Mouse (Mus musculus) MN1 (cell line): ENCODE results near the gene Krt6a.
"Not testable (repeated sequence)": the region's sequence is repeated elsewhere in the genome, so short reads cannot be mapped to it uniquely, and the experiment has no call there.

Experiments used
- DNase-seq: peaks from one replicate; pipeline ENCODE4 v3.0.0-alpha.2; 2016; ENCODE audit warnings: low spot score

Gene Krt6a

DNA sequence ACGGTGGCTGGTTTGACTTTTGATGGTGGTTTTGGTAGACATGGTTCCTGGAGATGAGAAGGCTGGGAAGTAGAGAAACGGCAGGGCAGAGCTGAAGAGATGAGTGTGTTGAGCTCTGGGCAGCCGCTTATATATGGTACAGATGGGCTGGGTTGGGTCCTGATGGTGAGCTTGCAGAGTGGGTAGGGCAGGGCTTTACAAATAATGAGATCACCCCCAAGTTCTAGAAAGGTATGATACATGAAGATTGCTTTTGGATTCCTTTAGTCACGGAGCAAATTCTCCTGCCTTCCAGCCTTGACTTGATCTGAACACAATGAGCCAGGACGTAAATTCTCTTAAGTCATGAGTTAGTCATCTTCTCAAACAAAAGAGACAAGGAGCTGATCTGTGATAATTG, at the start of gene Krt6a:
Krt6a (minus strand) TSS at position 101 of the 400 bp plus-strand sequence.
- no peak for DNase-seq

DNA sequence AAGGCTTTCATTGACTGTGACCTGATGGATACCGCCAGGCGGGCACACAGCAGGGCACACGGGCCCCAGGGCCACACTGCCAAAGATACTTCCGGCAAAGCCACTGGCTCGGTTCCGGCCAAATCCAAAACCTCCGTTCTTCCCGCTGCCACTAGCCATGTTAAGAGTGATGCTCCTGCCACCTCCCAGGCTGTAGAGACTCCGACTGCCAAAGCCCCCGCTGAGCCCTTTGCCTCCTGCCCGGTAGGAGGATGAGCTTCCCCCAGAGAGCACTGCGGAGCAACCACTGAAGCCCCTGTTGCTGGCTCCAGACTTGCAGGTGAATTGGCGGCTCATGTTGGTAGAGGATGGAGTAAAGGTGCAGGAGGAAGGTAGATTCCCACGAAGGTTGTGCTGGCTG, 48.6 kb upstream of the Krt6a start, which contains the start of gene Krt71:
Krt71 (minus strand) TSS at position 399 of the 400 bp plus-strand sequence.
- DNase-seq, result no peak

- DNase-seq, result no peak
These were observed 43.7 kb upstream of the Krt6a start for GRCm38 (mm10) chr15:101737786-101738185.

DNA sequence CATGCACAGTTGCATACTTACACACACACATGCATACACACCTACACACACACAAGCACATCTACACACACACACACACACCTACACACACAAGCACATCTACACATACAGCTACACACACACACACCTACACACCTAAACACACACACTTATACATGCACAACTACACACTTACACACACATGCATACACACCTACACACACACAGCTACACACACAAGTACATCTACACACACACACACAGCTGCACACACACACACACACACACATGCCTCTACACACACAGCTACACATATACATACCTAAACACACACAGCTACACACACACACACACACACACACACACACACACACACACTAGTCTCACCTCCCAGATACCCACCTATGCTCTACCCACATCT, 36.5 kb upstream of the Krt6a start:
- DNase-seq, result no peak

DNA sequence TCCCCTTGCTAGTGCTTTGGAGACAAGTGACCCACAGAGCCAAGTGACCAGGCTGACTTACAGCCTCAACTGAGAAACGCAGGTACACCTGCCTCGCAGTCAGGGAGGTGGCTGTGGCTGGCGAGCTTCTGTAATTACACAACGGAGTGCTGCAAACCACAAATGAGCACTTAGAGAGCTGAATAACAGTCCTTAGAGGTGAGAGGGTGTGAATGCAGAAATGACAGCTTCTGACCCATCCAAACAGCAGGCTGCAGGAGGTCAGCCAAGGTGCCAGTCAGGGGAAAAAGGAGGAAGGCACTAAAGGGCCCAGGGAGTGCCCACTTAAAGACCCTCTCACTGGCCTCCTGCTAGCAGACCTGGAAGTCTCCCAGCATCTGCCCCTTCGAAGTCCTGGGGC, 30.6 kb upstream of the Krt6a start:
- DNase-seq, result no peak

GRCm38 (mm10) chr15:101715831-101716230, 21.7 kb upstream of the Krt6a start:
- no peak for DNase-seq

DNA sequence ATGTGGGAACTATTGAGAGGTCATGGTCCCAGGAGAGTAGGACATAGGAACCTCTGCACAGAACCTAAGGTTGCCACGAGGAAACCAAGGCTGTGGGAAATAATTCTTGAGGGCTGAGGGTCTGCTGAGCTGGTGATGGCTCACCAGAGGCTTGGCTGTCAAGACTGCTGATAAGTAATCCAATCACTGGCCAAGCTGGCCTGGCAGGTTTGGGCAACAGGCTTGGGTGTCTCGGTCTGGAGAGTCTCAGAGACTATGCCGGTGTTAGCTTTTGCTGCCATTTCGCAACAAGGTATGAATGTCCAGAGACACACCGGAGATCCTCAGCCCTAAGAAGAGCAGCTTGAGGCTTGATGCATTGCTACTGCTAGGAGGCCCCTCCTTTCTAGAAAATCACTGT, 20.2 kb upstream of the Krt6a start:
- no peak for DNase-seq

- DNase-seq, result no peak
These were observed 19.6 kb upstream of the Krt6a start for GRCm38 (mm10) chr15:101713731-101714130.

DNA sequence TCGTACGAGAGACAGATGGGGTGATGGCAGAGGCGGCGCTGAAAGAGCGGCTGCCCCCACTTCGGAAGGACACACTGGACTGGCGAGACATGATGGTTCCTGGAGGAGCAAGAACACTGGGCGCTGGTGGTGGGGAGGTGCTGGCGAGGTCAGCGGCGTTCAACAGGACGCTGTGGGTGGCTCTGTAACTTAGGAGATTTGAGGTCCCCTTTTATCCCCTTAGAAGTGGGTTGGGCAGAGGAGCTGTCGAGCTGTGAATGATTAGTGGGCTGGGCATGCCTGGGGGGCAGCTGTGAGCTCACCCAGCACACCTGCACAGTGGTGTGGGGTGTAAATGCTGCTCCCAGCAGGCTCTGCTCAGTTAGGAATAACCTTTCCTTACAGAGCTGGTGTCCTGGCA, 18.6 kb upstream of the Krt6a start, which contains the start of gene Krt5:
Krt5 (minus strand) TSS at position 179 of the 400 bp plus-strand sequence.
- DNase-seq, result no peak

DNA sequence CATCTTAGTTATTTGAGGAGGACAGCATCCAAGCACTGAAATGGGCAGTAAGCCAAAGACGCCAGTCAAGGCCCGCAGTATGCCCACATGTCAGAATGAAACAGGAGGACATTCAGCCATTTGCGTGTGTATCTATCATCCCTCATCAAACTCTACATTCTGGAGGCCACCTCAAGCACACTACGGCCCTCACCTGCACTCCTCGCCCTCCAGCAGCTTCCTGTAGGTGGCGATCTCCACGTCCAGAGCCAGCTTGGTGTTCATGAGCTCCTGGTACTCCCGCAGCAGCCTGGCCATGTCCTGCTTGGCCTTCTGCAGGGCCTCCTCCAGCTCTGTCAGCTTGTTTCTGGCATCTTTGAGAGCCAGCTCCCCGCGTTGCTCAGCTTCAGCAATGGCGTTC, 14.6 kb upstream of the Krt6a start:
- DNase-seq, result no peak

GRCm38 (mm10) chr15:101707454-101707853, 13.3 kb upstream of the Krt6a start:
- DNase-seq, result no peak

DNA sequence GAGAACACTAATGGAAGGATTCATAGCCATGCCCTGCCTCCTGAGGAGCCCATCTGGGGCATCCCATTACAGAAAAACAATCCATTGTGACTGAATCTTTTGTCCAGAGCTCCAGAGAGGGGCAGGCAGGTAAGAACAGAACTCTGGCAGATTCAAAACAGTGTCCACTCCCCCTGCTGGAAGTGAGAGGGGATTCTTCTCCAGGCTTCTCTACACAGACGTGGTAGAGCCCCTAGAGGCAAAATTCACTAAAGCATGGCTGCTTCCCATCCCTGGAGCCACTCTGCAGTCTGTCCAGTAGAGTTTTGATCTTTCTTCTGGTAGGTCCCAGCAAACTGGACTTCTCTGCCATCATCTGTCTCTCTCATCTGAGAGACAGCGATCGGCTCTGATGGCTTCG, 10.0 kb upstream of the Krt6a start:
- no peak for DNase-seq

- DNase-seq, result no peak
These were observed 8.3 kb upstream of the Krt6a start for GRCm38 (mm10) chr15:101702380-101702779.

DNA sequence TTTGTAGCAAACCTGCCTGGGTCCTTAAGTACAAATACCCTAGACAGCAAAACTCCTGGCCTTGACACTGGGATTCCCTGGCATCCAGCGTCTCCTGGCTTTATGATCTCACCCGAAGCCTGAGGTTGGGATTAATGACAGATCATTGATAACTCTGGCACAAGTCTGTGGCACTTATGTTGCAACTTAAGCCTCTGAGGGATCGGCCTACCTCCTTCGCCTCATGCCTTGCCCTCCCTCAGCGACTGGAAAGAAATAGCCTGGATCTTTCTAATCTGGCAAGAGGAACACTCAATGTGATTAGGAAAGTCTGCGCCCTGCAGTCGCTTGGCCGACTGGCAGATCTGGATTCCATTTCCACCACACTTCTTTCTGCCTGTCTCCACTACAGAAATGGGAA, 5.8 kb upstream of the Krt6a start:
- DNase-seq, result no peak

DNA sequence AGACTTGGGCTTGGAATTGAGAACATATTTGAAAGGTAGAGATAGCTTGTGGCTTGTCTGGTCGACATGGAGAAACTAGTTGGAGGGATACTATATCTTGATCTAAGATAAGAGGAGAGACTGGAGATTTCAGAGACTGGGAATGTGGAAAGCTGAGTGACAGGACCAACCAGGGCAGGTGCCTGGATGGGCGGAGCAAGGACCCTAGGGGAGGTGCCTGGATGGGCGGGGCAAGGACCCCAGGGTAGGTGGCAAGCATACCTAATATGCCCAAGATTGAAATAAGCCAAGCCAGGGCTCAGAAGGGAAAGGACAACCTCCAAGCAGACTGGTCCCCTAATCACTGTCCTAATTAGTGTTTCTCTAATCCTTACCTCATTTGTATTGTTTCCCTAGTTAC, 5.1 kb upstream of the Krt6a start:
- DNase-seq, result no peak

DNA sequence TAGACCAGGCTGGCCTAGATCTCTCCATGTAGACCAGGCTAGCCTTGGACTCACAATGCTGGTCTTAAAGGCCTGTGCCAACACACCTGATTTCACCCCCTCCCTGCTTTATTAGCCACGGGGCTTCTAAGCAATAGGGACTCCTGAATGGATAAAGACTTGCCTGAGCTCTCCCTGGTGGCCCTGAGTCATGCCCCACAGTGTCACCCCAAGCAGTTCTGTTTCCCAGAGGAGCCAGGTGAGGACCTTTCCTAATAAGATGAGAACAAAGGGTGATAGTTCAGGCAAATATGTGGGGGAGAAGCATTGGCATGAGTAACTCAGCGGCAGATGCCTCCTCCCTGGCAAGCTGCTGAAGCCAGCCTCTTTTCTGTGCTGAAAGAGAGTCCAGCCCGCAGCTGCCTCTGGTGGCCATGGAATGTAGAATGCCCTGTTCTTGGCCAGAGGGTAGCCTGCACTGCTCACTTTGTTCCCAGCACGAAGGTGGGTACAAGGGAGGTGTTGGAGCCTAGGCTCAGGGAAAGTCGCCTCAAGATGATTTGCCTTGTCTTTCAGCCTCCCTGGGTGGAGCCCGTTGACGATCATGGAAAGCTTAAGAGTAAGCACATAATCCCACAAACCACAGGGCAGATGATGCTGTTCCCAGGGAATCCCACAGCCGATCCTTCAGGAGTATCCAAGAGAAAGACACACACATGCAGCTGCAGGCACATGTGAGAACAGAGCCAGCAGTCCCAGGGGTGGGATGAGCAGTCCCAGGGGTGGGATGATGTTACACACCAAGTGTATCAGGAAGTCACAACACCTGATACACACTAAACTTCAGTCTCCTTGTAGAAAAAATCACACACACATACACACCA, 3.5 kb upstream of the Krt6a start:
- DNase-seq, result no peak

DNA sequence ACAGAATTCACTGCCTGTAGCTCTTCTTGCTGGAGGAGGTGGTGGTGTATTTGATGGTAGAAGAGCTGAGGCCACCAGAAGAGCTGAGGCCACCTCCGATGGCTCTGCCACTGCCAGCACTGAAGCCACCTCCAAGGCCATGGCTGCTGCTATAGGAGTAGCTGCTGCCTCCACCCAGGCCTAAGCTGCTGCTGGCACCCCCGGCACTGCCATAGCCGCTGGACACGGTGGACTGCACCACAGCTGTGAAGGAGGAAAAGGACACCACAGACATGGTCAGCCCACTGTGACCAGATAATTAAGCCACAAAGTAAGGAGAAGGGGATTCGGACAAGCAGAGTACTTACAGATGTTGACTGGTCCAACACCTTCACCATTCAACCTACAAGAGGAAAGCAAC, 3.6 kb downstream of the Krt6a start:
- not testable (repeated sequence) for DNase-seq

GRCm38 (mm10) chr15:101688161-101688560, 5.9 kb downstream of the Krt6a start:
- DNase-seq, result no peak

- no peak for DNase-seq
These were observed 13.9 kb downstream of the Krt6a start, which contains the start of gene Krt6b for GRCm38 (mm10) chr15:101680187-101680586. Gene Krt6b (minus strand): TSS chr15:101680287.

- DNase-seq, result no peak
These were observed 18.1 kb downstream of the Krt6a start for GRCm38 (mm10) chr15:101675978-101676377.

DNA sequence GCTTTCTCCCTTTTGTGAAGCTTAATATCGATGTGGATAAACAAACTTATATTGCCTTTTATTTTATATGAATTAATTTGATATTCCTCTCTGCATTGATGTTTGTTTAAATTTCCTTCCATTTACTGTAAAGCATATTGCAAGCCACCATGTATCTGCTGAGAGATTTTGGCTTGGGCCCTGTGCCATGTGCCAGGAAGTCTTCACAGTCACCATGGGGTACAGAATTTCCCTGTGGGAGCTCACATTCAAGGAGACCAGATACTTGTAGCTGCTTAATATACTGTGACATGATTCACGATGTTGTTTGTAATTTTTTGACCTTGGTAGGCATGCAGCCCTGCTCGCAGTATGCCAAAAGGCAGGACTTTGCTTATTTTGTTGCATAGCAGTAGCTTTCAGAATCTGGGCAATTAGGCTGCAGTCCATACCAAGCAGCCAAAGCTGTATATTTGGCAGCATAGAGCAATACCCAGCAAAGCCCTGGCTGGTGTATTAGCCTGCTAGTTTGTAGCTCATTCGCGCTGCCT, 41.3 kb downstream of the Krt6a start:
- no peak for DNase-seq

DNA sequence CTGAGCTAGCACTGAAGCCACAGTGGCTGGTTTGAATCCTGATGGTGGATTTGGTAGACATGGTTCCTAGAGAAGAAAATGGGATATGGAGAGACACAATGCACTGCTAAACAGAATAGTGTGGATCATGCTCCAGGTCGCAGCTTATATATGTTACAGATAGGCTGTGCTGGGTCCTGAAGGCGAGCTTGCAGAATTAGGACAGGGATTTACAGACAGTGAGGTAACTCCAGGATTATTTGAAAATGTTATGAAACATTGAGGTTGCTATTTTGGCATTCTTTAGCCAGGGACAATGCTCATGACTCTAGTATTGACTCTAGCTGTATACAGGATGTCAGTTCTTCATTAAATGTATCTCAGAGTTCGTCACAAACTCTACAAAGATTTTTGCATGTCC, 46.8 kb downstream of the Krt6a start, which contains the start of gene Gm5478:
Gm5478 (minus strand) TSS at position 101 of the 400 bp plus-strand sequence.
- no peak for DNase-seq
